Mouse (Mus musculus) E14TG2a.4 (cell line): ENCODE measurements at regions not wholly inside any gene's neighbourhood (a gene's known extent, or its start where the extent isn't known, plus 50 kb on each side); places are given as distances from the start of the nearest gene placed in this dataset.

ENCODE experiments used
- H3K27me3 ChIP-seq: 2 replicates; pipeline ENCODE4 v1.6.1; 2014; ENCODE audit warnings: low read length, control low read depth; ENCODE audit not compliant: insufficient read depth
- H3K36me3 ChIP-seq: 2 replicates; pipeline ENCODE4 v1.6.1; 2014; ENCODE audit warnings: low read length, control low read depth; ENCODE audit not compliant: insufficient read depth
- H3K4me1 ChIP-seq: replicated peaks from 2 replicates; pipeline ENCODE4 v1.6.1; 2014; ENCODE audit warnings: low read depth, low read length, control low read depth
- H3K4me3 ChIP-seq: replicated peaks from 2 replicates; pipeline ENCODE4 v1.5.1; 2014; ENCODE audit warnings: mild to moderate bottlenecking, low read length
- H3K9me3 ChIP-seq: 2 replicates; pipeline ENCODE4 v1.6.1; 2014; ENCODE audit warnings: low read length, control low read depth
- CTCF ChIP-seq: conservative IDR thresholded peaks from 2 replicates; pipeline ENCODE4 v1.5.1; 2014; ENCODE audit warnings: low read length
- NANOG ChIP-seq: IDR thresholded peaks from 2 replicates; pipeline ENCODE4 v1.6.1; 2014; ENCODE audit warnings: borderline replicate concordance, low read length, mixed read lengths
- POU5F1 ChIP-seq: IDR thresholded peaks from 2 replicates; pipeline ENCODE4 v1.6.1; 2014; ENCODE audit warnings: low read length, borderline replicate concordance

- TF ChIP-seq NANOG = no peak
- no peak for TF ChIP-seq POU5F1
- TF ChIP-seq CTCF = no peak
These were observed 153.5 kb downstream of the Gm45692 start for GRCm38 (mm10) chr8:26272675-26273414.

GRCm38 (mm10) chr8:26273415-26273760 lies 154.1 kb downstream of the Gm45692 start:
- Histone ChIP-seq H3K9me3 (no peaks in the 10 kb centered on the region), H3K27me3 (peaks cover 26% of the 10 kb centered on the region), H3K4me1 (peaks cover 14% of the 10 kb centered on the region), H3K36me3 (no peaks in the 10 kb centered on the region), H3K4me3 (no peak overlapping the region)
- TF ChIP-seq POU5F1 = no peak
- TF ChIP-seq CTCF = no peak
- TF ChIP-seq NANOG = no peak

More at GRCm38 (mm10) chr8:26272675-26273414, 153.5 kb downstream of the Gm45692 start:
- Histone ChIP-seq H3K9me3 (no peaks in the 10 kb centered on the region), H3K27me3 (peaks cover 26% of the 10 kb centered on the region), H3K4me1 (peaks cover 14% of the 10 kb centered on the region), H3K4me3 (no peak overlapping the region), H3K36me3 (no peaks in the 10 kb centered on the region)

GRCm38 (mm10) chr8:26273792-26274191 lies 154.5 kb downstream of the Gm45692 start:
- TF ChIP-seq CTCF (no peak), NANOG (no peak), POU5F1 (no peak)
- no peaks in the 10 kb centered on the region for H3K9me3 ChIP-seq
- no peaks in the 10 kb centered on the region for H3K36me3 ChIP-seq
- H3K27me3 ChIP-seq = peaks cover 26% of the 10 kb centered on the region
- no peak overlapping the region for H3K4me3 ChIP-seq
- H3K4me1 ChIP-seq = peaks cover 14% of the 10 kb centered on the region

- TF ChIP-seq CTCF (no peak), NANOG (no peak), POU5F1 (no peak)
- Histone ChIP-seq H3K4me3 (no peak overlapping the region), H3K9me3 (no peaks in the 10 kb centered on the region), H3K27me3 (peaks cover 26% of the 10 kb centered on the region), H3K36me3 (no peaks in the 10 kb centered on the region), H3K4me1 (peaks cover 14% of the 10 kb centered on the region)
These were observed 155.1 kb downstream of the Gm45692 start for GRCm38 (mm10) chr8:26274481-26274880.

- TF ChIP-seq CTCF (no peak), NANOG (no peak), POU5F1 (no peak)
- peaks cover 10% of the 10 kb centered on the region for H3K9me3 ChIP-seq
- H3K4me3 ChIP-seq = no peak overlapping the region
- H3K4me1 ChIP-seq = no peaks in the 10 kb centered on the region
- H3K27me3 ChIP-seq = no peaks in the 10 kb centered on the region
- no peaks in the 10 kb centered on the region for H3K36me3 ChIP-seq
These were observed 163.0 kb downstream of the Gm45692 start for GRCm38 (mm10) chr8:26282156-26282935.

- Histone ChIP-seq H3K36me3 (no peaks in the 10 kb centered on the region), H3K27me3 (no peaks in the 10 kb centered on the region), H3K9me3 (peaks cover 10% of the 10 kb centered on the region), H3K4me3 (no peak overlapping the region), H3K4me1 (0 out of 2 replicates have a peak, but pooled peaks cover 3% of the 10 kb centered on the region)
- TF ChIP-seq POU5F1 (no peak), NANOG (no peak), CTCF (no peak)
These were observed 164.6 kb downstream of the Gm45692 start for GRCm38 (mm10) chr8:26283957-26284356.

GRCm38 (mm10) chr8:26287665-26288064 lies 168.3 kb downstream of the Gm45692 start:
- TF ChIP-seq POU5F1 = no peak
- no peaks in the 10 kb centered on the region for H3K36me3 ChIP-seq

GRCm38 (mm10) chr8:26288163-26288562 lies 168.8 kb downstream of the Gm45692 start:
- TF ChIP-seq CTCF (no peak), NANOG (no peak), POU5F1 (no peak)
- H3K27me3 ChIP-seq = no peaks in the 10 kb centered on the region
- no peaks in the 10 kb centered on the region for H3K9me3 ChIP-seq
- no peaks in the 10 kb centered on the region for H3K36me3 ChIP-seq
- H3K4me3 ChIP-seq = no peak overlapping the region
- H3K4me1 ChIP-seq = 0 out of 2 replicates have a peak, but pooled peaks cover 3% of the 10 kb centered on the region

More at GRCm38 (mm10) chr8:26287665-26288064, 168.3 kb downstream of the Gm45692 start:
- no peak overlapping the region for H3K4me3 ChIP-seq
- H3K27me3 ChIP-seq = no peaks in the 10 kb centered on the region
- H3K9me3 ChIP-seq = no peaks in the 10 kb centered on the region
- H3K4me1 ChIP-seq = 0 out of 2 replicates have a peak, but pooled peaks cover 3% of the 10 kb centered on the region
